Mouse (Mus musculus) right cerebral cortex, postnatal 36 days (tissue): ENCODE results near the gene Vrk1.
A peak's percentile ranks its signal among the peaks of the same experiment; 100 is the strongest.

ENCODE experiments used
- DNase-seq, 2 experiments: peaks; one replicate each; pipeline ENCODE4 v3.0.0; 2022; ENCODE audit warnings: low spot score in 2 of 2, mixed read lengths in 1 of 2

The Vrk1 gene

GRCm38 (mm10) chr12:106046143-106046795 lies 36.2 kb downstream of the Vrk1 start:
- DNase-seq, result no peak

- no peak for DNase-seq
These were observed 42.2 kb downstream of the Vrk1 start for GRCm38 (mm10) chr12:106052271-106052670.

GRCm38 (mm10) chr12:106055799-106056198 lies 45.8 kb downstream of the Vrk1 start:
- DNase-seq, result peak; percentile 77 to 80

GRCm38 (mm10) chr12:106059873-106060573 lies 50.0 kb downstream of the Vrk1 start:
- DNase-seq, result no peak

GRCm38 (mm10) chr12:106070434-106071155 lies 60.6 kb downstream of the Vrk1 start:
- no peak for DNase-seq

- no peak for DNase-seq
These were observed 61.6 kb downstream of the Vrk1 start for GRCm38 (mm10) chr12:106071575-106072166.

- no peak for DNase-seq
These were observed 64.5 kb downstream of the Vrk1 start for GRCm38 (mm10) chr12:106074371-106075155.

- DNase-seq, result no peak
These were observed 66.1 kb downstream of the Vrk1 start for GRCm38 (mm10) chr12:106076131-106076530.

GRCm38 (mm10) chr12:106080511-106080910 lies 70.5 kb downstream of the Vrk1 start:
- DNase-seq, result no peak

GRCm38 (mm10) chr12:106080945-106081747 lies 71.1 kb downstream of the Vrk1 start:
- no peak for DNase-seq

GRCm38 (mm10) chr12:106081748-106082140 lies 71.7 kb downstream of the Vrk1 start:
- no peak for DNase-seq

GRCm38 (mm10) chr12:106082191-106082957 lies 72.3 kb downstream of the Vrk1 start:
- DNase-seq, result no peak

- DNase-seq, result no peak
These were observed 72.9 kb downstream of the Vrk1 start for GRCm38 (mm10) chr12:106082958-106083381.

- DNase-seq, result no peak
These were observed 74.1 kb downstream of the Vrk1 start for GRCm38 (mm10) chr12:106084126-106084525.

GRCm38 (mm10) chr12:106094827-106095226 lies 84.8 kb downstream of the Vrk1 start:
- no peak for DNase-seq

GRCm38 (mm10) chr12:106102003-106102402 lies 92.0 kb downstream of the Vrk1 start:
- DNase-seq, result no peak

- DNase-seq, result no peak
These were observed 93.0 kb downstream of the Vrk1 start for GRCm38 (mm10) chr12:106102726-106103643.

GRCm38 (mm10) chr12:106107272-106107671 lies 97.2 kb downstream of the Vrk1 start:
- no peak for DNase-seq
